Mouse (Mus musculus): ENCODE results near the gene Usp39. TPM values are rescaled to one million over a fixed set of nuclear protein-coding genes. Genes with fewer than 3 reads are reported as not detected.

The Usp39 gene
- polyA plus RNA-seq, 1 experiment, result 14.8 TPM

DNA sequence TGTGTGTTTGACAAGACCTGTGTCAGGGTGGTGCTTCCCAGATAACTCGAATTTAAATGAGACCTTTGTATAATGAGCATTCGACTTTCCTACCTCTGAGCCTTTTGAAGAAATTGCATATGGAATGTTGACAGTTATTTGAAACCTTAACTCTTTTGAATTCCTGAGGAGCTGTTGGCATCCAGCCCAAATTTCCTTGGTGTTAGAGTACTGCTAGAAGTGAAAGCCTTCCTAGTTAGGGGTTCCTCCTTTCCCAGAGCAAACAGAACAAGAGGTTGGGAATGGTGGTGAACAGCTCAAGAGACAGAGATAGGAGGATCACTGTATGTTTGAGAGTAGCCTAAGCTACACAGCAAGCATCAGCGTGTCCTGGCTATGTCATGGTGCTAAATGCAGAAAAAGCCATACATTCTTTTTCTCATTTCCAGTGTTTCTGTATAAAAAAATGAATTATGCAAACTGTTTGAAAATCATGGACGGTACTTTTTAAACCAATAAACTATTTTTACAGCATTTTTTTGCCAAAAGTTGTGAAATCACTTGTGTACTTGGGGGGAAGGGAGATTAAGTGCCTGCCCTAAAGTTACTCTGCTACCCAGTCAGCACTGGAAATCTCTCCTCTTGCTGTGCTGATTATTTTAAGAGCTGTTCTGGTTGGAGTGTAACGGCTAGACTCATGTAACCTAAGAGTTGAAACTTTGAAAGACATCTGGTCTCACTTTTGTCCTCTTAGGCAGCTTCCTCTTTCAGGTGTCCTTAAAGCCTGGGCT lies 7.8 kb upstream of the Usp39 start:
- 64% methylated on average over 5 of the region's 5 CpGs for whole genome bisulfite sequencing
- no peak overlapping the region for H3K27ac ChIP-seq (ENCODE audit: insufficient read depth, low read length)
- TF ChIP-seq POLR2A (IDR thresholded peaks at IDR 0.05; ENCODE audit: low read depth, low read length) (no peak), CTCF (IDR thresholded peaks at IDR 0.05; ENCODE audit: extremely low read depth, insufficient read depth, insufficient read length, insufficient replicate concordance) (no peak)
- no peak overlapping the region for H3K4me3 ChIP-seq (ENCODE audit: extremely low read depth, insufficient read depth, insufficient read length)
- H3K27me3 ChIP-seq (ENCODE audit: control insufficient read depth, insufficient read depth, low read length), result peaks cover 3% of the 10 kb centered on the region; the same call in 1 of the 2 replicates
- H3K36me3 ChIP-seq (ENCODE audit: control insufficient read depth, insufficient read depth, low read length), result peaks cover 14% of the 10 kb centered on the region
- H3K4me1 ChIP-seq (ENCODE audit: control insufficient read depth, insufficient read depth, insufficient read length), result peaks cover 19% of the 10 kb centered on the region; the same call in 1 of the 2 replicates
- DNase-seq (ENCODE audit: low read depth in 1 of 2, low spot score in 2 of 2), result no peak

DNA sequence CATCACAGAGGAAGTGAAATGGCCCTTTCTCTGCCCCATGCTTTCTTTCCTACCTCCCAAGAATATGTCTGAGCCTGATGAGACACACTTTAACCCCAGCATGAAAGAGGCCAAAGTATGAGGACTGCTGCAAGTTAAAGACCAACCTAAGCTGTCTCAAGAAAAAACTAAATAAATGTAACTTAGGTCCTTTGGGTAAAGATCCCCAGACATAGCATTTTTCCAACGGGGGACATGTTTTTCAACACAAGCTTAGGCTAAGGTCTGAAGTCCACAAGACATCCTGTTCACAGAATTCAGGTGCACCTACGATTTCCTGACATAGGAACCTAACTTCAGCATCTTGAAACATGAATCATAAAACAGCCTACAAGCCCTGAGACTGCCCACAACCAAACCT lies 5.2 kb upstream of the Usp39 start:
- H3K36me3 ChIP-seq (ENCODE audit: control insufficient read depth, insufficient read depth, low read length), result peaks cover 14% of the 10 kb centered on the region
- no peak overlapping the region for H3K27ac ChIP-seq (ENCODE audit: insufficient read depth, low read length)
- H3K4me1 ChIP-seq (ENCODE audit: control insufficient read depth, insufficient read depth, insufficient read length), result peaks cover 15% of the 10 kb centered on the region; the same call in 1 of the 2 replicates
- DNase-seq (ENCODE audit: low read depth in 1 of 2, low spot score in 2 of 2), result no peak
- 81% methylated on average over 2 of the region's 2 CpGs for WGBS
- 0 out of 2 replicates have a peak, but pooled peaks cover under 1% of the 10 kb centered on the region for H3K27me3 ChIP-seq (ENCODE audit: control insufficient read depth, insufficient read depth, low read length)
- no peak overlapping the region for H3K4me3 ChIP-seq (ENCODE audit: extremely low read depth, insufficient read depth, insufficient read length)
- TF ChIP-seq CTCF (IDR thresholded peaks at IDR 0.05; ENCODE audit: extremely low read depth, insufficient read depth, insufficient read length, insufficient replicate concordance), result no peak
- TF ChIP-seq POLR2A (IDR thresholded peaks at IDR 0.05; ENCODE audit: low read depth, low read length), result no peak

DNA sequence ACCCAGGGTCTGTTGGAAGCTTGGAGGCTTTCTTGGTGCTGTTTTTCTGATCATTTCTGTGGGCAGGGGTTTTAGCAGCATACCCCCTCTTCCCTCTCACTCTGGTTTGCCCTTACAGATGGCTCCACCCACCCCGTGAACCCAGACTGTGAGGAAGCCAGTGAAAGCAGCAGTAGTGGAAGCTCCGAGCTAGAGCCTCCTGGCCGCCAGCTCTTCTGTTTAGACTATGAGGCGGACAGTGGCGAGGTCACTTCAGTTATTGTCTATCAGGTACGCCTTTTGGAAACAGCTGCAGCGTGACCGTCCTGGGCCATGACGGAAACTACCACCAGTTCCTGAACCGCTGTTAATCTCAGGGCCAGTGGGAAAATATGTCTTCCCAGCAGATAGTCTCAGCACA lies 3.4 kb upstream of the Usp39 start:
- no peak overlapping the region for H3K4me3 ChIP-seq (ENCODE audit: extremely low read depth, insufficient read depth, insufficient read length)
- 76% methylated on average over 10 of the region's 10 CpGs for WGBS
- no peak for TF ChIP-seq POLR2A (IDR thresholded peaks at IDR 0.05; ENCODE audit: low read depth, low read length)
- TF ChIP-seq CTCF (IDR thresholded peaks at IDR 0.05; ENCODE audit: extremely low read depth, insufficient read depth, insufficient read length, insufficient replicate concordance), result no peak
- H3K27me3 ChIP-seq (ENCODE audit: control insufficient read depth, insufficient read depth, low read length), result no peaks in the 10 kb centered on the region
- no peak overlapping the region for H3K27ac ChIP-seq (ENCODE audit: insufficient read depth, low read length)
- no peak for DNase-seq (ENCODE audit: low read depth in 1 of 2, low spot score in 2 of 2)
- H3K36me3 ChIP-seq (ENCODE audit: control insufficient read depth, insufficient read depth, low read length), result peaks cover 14% of the 10 kb centered on the region
- peaks cover 13% of the 10 kb centered on the region; the same call in 1 of the 2 replicates for H3K4me1 ChIP-seq (ENCODE audit: control insufficient read depth, insufficient read depth, insufficient read length)

DNA sequence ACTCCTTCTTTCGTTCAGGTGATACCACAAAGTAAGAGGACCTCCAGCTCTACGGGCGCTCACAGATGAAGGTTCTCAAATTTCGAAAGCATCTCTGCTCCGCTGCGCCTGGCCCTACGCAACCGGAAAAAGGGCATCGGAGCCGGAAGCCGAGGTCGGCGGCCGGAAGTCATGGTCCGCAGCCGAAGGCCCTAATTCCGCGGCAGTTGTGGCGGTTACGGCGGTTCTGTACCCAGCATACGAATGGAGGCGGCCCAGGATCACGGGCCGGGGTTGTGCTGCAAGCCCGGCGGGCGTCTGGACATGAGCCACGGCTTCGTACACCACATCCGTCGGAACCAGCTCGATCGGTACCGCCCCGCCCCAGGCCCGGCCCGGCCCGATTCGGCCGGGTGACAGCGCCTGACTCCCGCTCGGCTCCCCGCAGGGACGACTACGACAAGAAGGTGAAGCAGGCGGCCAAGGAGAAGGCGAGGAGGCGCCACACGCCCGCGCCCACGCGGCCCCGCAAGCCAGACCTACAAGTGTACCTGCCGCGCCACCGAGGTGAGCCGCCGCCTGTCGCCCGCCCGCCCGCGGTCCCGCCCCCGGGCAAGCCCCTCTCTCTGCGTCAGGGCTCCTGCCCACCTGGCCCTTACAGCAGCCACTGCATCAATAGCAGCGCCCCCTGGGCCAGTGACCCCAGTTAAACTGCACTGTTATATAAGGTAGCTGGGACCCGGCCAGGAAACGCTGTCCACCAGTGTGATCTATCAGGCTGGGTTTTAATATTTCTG lies 2.4 kb upstream of the Usp39 start, which contains the start of gene 0610030E20Rik:
0610030E20Rik (plus strand) TSS at position 152 of the 776 bp plus-strand sequence.
- peaks cover 13% of the 10 kb centered on the region; the same call in 1 of the 2 replicates for H3K4me1 ChIP-seq (ENCODE audit: control insufficient read depth, insufficient read depth, insufficient read length)
- under 1% methylated on average over 72 of the region's 72 CpGs for WGBS

DNA sequence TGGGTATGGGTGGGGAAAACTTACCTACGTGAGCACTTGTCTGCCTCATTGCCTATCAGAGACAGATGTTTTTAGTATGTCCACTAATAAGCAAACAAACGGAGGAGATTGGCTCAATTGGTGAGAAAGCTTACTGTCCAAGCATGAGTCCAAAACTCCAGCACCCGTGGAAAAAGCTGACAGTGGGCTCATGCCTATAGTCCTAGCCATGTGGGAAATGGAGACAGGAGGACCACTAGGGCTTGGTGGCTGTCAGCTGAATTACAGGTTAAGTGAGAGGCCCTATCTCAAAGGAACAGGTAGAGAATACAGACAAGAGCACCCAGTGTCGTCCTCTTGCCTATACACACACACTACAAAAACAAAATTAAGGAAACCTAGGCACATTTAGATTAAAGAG lies 1.3 kb upstream of the Usp39 start:
- peaks cover 15% of the 10 kb centered on the region for H3K36me3 ChIP-seq (ENCODE audit: control insufficient read depth, insufficient read depth, low read length)
- H3K27ac ChIP-seq (ENCODE audit: insufficient read depth, low read length), result no peak overlapping the region
- H3K4me3 ChIP-seq (ENCODE audit: extremely low read depth, insufficient read depth, insufficient read length), result no peak overlapping the region
- TF ChIP-seq CTCF (IDR thresholded peaks at IDR 0.05; ENCODE audit: extremely low read depth, insufficient read depth, insufficient read length, insufficient replicate concordance) (no peak), POLR2A (IDR thresholded peaks at IDR 0.05; ENCODE audit: low read depth, low read length) (no peak)
- WGBS, result 76% methylated on average over 4 of the region's 4 CpGs
- no peak for DNase-seq (ENCODE audit: low read depth in 1 of 2, low spot score in 2 of 2)
- H3K27me3 ChIP-seq (ENCODE audit: control insufficient read depth, insufficient read depth, low read length), result no peaks in the 10 kb centered on the region
- H3K4me1 ChIP-seq (ENCODE audit: control insufficient read depth, insufficient read depth, insufficient read length), result peaks cover 13% of the 10 kb centered on the region; the same call in 1 of the 2 replicates

More for the DNA sequence above, 2.4 kb upstream of the Usp39 start, which contains the start of gene 0610030E20Rik:
- TF ChIP-seq POLR2A (IDR thresholded peaks at IDR 0.05; ENCODE audit: low read depth, low read length) (peak; percentile 61; the same call in 1 of the 2 replicates), CTCF (IDR thresholded peaks at IDR 0.05; ENCODE audit: extremely low read depth, insufficient read depth, insufficient read length, insufficient replicate concordance) (no peak)
- H3K4me3 ChIP-seq (ENCODE audit: extremely low read depth, insufficient read depth, insufficient read length), result peak within 1 kb of the TSS; percentile 75
- H3K36me3 ChIP-seq (ENCODE audit: control insufficient read depth, insufficient read depth, low read length), result peaks cover 14% of the 10 kb centered on the region
- peak within 1 kb of the TSS; percentile 95 for H3K27ac ChIP-seq (ENCODE audit: insufficient read depth, low read length)
- peak; percentile 61 to 79 for DNase-seq (ENCODE audit: low read depth in 1 of 2, low spot score in 2 of 2)
- H3K27me3 ChIP-seq (ENCODE audit: control insufficient read depth, insufficient read depth, low read length), result no peaks in the 10 kb centered on the region

DNA sequence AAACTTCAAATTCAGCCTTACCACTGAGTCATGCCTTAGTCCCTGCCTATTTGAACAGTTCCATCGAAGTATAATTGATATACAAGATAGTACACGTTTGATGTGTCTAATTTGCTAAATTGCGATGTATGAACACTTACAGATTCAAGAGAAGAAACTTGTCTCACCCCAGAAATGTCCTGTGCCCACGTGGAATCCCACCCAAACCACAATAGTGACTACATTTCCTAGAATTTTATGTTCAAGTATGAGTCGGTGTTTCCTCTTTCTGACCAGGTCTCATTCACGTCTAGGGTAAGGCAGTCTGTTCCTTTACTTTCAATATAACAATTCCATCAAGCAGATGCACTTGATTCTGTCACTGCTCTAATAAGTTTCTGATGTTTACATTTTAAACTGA lies 649 bp upstream of the Usp39 start:
- H3K4me1 ChIP-seq (ENCODE audit: control insufficient read depth, insufficient read depth, insufficient read length), result peaks cover 13% of the 10 kb centered on the region; the same call in 1 of the 2 replicates

More for the DNA sequence above, 649 bp upstream of the Usp39 start:
- Histone ChIP-seq H3K36me3 (ENCODE audit: control insufficient read depth, insufficient read depth, low read length) (peaks cover 12% of the 10 kb centered on the region), H3K27ac (ENCODE audit: insufficient read depth, low read length) (no peak overlapping the region), H3K27me3 (ENCODE audit: control insufficient read depth, insufficient read depth, low read length) (no peaks in the 10 kb centered on the region), H3K4me3 (ENCODE audit: extremely low read depth, insufficient read depth, insufficient read length) (no peak overlapping the region)
- no peak for DNase-seq (ENCODE audit: low read depth in 1 of 2, low spot score in 2 of 2)
- 5% methylated on average over 6 of the region's 6 CpGs for whole genome bisulfite sequencing
- no peak for TF ChIP-seq POLR2A (IDR thresholded peaks at IDR 0.05; ENCODE audit: low read depth, low read length)

Data from spleen, adult 2 months (tissue).